Mouse (Mus musculus) liver (tissue): ENCODE measurements around the gene Hoxa1.

Experiments
- DNase-seq: peaks from one replicate; pipeline ENCODE4 v3.0.0-alpha.2; 2020; ENCODE audit warnings: mixed read lengths

Gene Hoxa1

GRCm38 (mm10) chr6:52189172-52189591 is 31.1 kb upstream of the Hoxa1 start:
- no peak for DNase-seq

GRCm38 (mm10) chr6:52186500-52186899 is 28.4 kb upstream of the Hoxa1 start:
- DNase-seq = no peak

GRCm38 (mm10) chr6:52185834-52186233 is 27.7 kb upstream of the Hoxa1 start:
- DNase-seq = no peak

GRCm38 (mm10) chr6:52185222-52185621 is 27.1 kb upstream of the Hoxa1 start:
- DNase-seq = no peak

- DNase-seq = no peak
These were observed 26.6 kb upstream of the Hoxa1 start for GRCm38 (mm10) chr6:52184668-52185067.

- DNase-seq = no peak
These were observed 25.4 kb upstream of the Hoxa1 start for GRCm38 (mm10) chr6:52183311-52184080.

GRCm38 (mm10) chr6:52182793-52183192 is 24.7 kb upstream of the Hoxa1 start:
- no peak for DNase-seq

- DNase-seq = no peak
These were observed 23.9 kb upstream of the Hoxa1 start for GRCm38 (mm10) chr6:52182030-52182429.

- no peak for DNase-seq
These were observed 22.6 kb upstream of the Hoxa1 start for GRCm38 (mm10) chr6:52180726-52181125.

- no peak for DNase-seq
These were observed 22.1 kb upstream of the Hoxa1 start for GRCm38 (mm10) chr6:52180213-52180710.

- DNase-seq = no peak
These were observed 21.6 kb upstream of the Hoxa1 start for GRCm38 (mm10) chr6:52179690-52180089.

- DNase-seq = no peak
These were observed 21.0 kb upstream of the Hoxa1 start for GRCm38 (mm10) chr6:52178918-52179665.

GRCm38 (mm10) chr6:52177806-52178205 is 19.7 kb upstream of the Hoxa1 start:
- no peak for DNase-seq

- no peak for DNase-seq
These were observed 19.1 kb upstream of the Hoxa1 start, which contains the start of gene 5730596B20Rik for GRCm38 (mm10) chr6:52177061-52177735. TSS of gene 5730596B20Rik (plus strand) at chr6:52177498.

- DNase-seq = no peak
These were observed 18.3 kb upstream of the Hoxa1 start for GRCm38 (mm10) chr6:52176391-52176790.

GRCm38 (mm10) chr6:52175864-52176263 is 17.7 kb upstream of the Hoxa1 start:
- DNase-seq = peak; percentile 49

GRCm38 (mm10) chr6:52174968-52175751 is 17.0 kb upstream of the Hoxa1 start:
- peak; percentile 56 for DNase-seq

GRCm38 (mm10) chr6:52173648-52174047 is 15.5 kb upstream of the Hoxa1 start:
- no peak for DNase-seq

GRCm38 (mm10) chr6:52172501-52172900 is 14.4 kb upstream of the Hoxa1 start:
- DNase-seq = peak; percentile 75

- no peak for DNase-seq
These were observed 13.8 kb upstream of the Hoxa1 start for GRCm38 (mm10) chr6:52171938-52172337.

- no peak for DNase-seq
These were observed 13.2 kb upstream of the Hoxa1 start for GRCm38 (mm10) chr6:52171331-52171730.

- DNase-seq = no peak
These were observed 12.7 kb upstream of the Hoxa1 start for GRCm38 (mm10) chr6:52170898-52171223.
